Mouse (Mus musculus) hindbrain, postnatal 0 days (tissue): Measurements from ENCODE around the gene Mpp2. TPM values are rescaled to one million over a fixed set of nuclear protein-coding genes. Genes with fewer than 3 reads are reported as not detected.

Experiments
- ATAC-seq: fragments of 200-750 bp; cut with Nextera tagmentation; 2 replicates; pipeline ENCODE4 v1.8.0; 2017; ENCODE audit warnings: mild to moderate bottlenecking, moderate TSS enrichment, moderate library complexity
- DNase-seq: peaks from one replicate; pipeline ENCODE4 v3.0.0-alpha.2; 2015; ENCODE audit warnings: low spot score
- H3K27ac ChIP-seq: fragments of 300-500 bp; sonication (generic); 2 replicates; pipeline ENCODE4 v1.5.1; 2014; ENCODE audit warnings: mild to moderate bottlenecking
- H3K27me3 ChIP-seq: fragments of 300-500 bp; sonication (generic); 2 replicates; pipeline ENCODE4 v1.6.1; 2014; ENCODE audit warnings: low read length, mixed read lengths; ENCODE audit not compliant: insufficient read depth
- H3K36me3 ChIP-seq: fragments of 300-500 bp; sonication (generic); 2 replicates; pipeline ENCODE4 v1.6.1; 2014; ENCODE audit warnings: low read length, mixed read lengths; ENCODE audit not compliant: insufficient read depth
- H3K4me1 ChIP-seq: fragments of 300-500 bp; sonication (generic); 2 replicates; pipeline ENCODE4 v1.6.1; 2014; ENCODE audit warnings: antibody characterized with exemption, low read length, mixed read lengths; ENCODE audit not compliant: insufficient read depth
- H3K4me2 ChIP-seq: fragments of 300-500 bp; sonication (generic); 2 replicates; pipeline ENCODE4 v1.6.1; 2014; ENCODE audit warnings: low read depth, mild to moderate bottlenecking, low read length, moderate library complexity, mixed read lengths
- H3K4me3 ChIP-seq: fragments of 300-500 bp; sonication (generic); 2 replicates; pipeline ENCODE4 v1.5.1; 2014; ENCODE audit warnings: low read length
- H3K9ac ChIP-seq: fragments of 300-500 bp; sonication (generic); replicated peaks from 2 replicates; pipeline ENCODE4 v1.6.1; 2014; ENCODE audit warnings: mild to moderate bottlenecking, low read length, moderate library complexity, mixed read lengths
- H3K9me3 ChIP-seq: fragments of 300-500 bp; sonication (generic); 2 replicates; pipeline ENCODE4 v1.6.1; 2016; ENCODE audit warnings: low read length, mixed read lengths
- CTCF ChIP-seq: IDR thresholded peaks from 2 replicates; pipeline ENCODE4 v1.5.1; 2016; ENCODE audit warnings: antibody characterized with exemption, control low read depth, low read depth
- WGBS: fragments of 180-500 bp; shearing (Covaris S2); extraction: QIAGEN DNeasy Blood & Tissue Kit; methylation state at CpG from one replicate; pipeline ENCODE4 v1.1.7; 2014; 5-methylcytosine and 5-hydroxymethylcytosine counted together
- polyA plus RNA-seq: library from polyadenylated mRNA; unstranded; fragments of >200 nt; fragmentation: Nextera tagmentation; extraction: Ambion mirVana; gene quantifications from 2 replicates; pipeline ENCODE4 v1.2.1, GENCODE M21; 2015
- total RNA-seq: library from RNA; depleted of rRNA; stranded (reverse); fragments of >200 nt; gene quantifications from 2 replicates; pipeline ENCODE4 v1.2.3, GENCODE M21; 2014

The Mpp2 gene
- total and polyA plus RNA-seq, 2 experiments from 2014 or later: 26.0 to 49.9 TPM

- no peaks in the 10 kb centered on the region for H3K9me3 ChIP-seq
- ATAC-seq (peak; percentile 24; the same call in 1 of the 2 replicates), DNase-seq (peak; percentile 54)
- H3K9ac ChIP-seq: peak overlapping the region; percentile 76
- H3K4me3 ChIP-seq: peak overlapping the region; percentile 68
- peak overlapping the region; percentile 79 for H3K4me2 ChIP-seq
- H3K27me3 ChIP-seq: no peaks in the 10 kb centered on the region
- TF ChIP-seq CTCF: no peak
- 3% methylated on average over 22 of the region's 23 CpGs for WGBS
- peaks cover 4% of the 10 kb centered on the region; the same call in 1 of the 2 replicates for H3K4me1 ChIP-seq
- peak overlapping the region; percentile 82 for H3K27ac ChIP-seq
- H3K36me3 ChIP-seq: peaks cover 5% of the 10 kb centered on the region
These were observed 62.2 kb downstream of the Mpp2 start for GRCm38 (mm10) chr11:102025991-102026660.

- no peak for ATAC-seq
- H3K9ac ChIP-seq: peak overlapping the region; percentile 28; the same call in 1 of the 2 replicates
- H3K9me3 ChIP-seq: no peaks in the 10 kb centered on the region
- DNase-seq: no peak
- H3K27ac ChIP-seq: no peak overlapping the region
- 30% methylated on average over 7 of the region's 7 CpGs for WGBS
- no peaks in the 10 kb centered on the region for H3K27me3 ChIP-seq
- peaks cover 5% of the 10 kb centered on the region for H3K36me3 ChIP-seq
- H3K4me2 ChIP-seq: peak overlapping the region; percentile 79
- TF ChIP-seq CTCF: no peak
- peaks cover 4% of the 10 kb centered on the region; the same call in 1 of the 2 replicates for H3K4me1 ChIP-seq
- peak overlapping the region; percentile 68 for H3K4me3 ChIP-seq
These were observed 63.0 kb downstream of the Mpp2 start for GRCm38 (mm10) chr11:102025354-102025753.

DNA sequence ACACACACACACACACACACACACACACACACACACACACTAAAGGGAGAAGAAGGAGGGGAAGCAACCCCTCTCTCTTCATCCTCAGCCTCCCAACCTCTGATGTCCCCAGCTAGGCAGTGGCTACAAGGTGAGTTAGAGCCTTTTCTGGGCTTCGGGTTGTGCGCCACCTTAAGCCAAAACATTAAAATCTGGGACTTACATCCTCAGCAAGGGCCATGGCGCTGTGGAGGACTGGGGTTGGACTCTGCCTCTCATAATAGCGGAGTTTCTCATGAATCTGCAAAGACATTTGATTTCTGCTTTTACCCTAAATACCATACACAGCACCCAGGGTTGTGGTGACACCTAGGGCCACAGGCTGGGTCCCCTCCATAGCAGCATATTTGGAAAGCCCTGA, 63.4 kb downstream of the Mpp2 start:
- DNase-seq: no peak
- Histone ChIP-seq H3K4me2 (peak overlapping the region; percentile 79), H3K9me3 (no peaks in the 10 kb centered on the region), H3K27me3 (no peaks in the 10 kb centered on the region), H3K36me3 (peaks cover 5% of the 10 kb centered on the region), H3K4me3 (peak overlapping the region; percentile 68; the same call in 1 of the 2 replicates), H3K4me1 (peaks cover 4% of the 10 kb centered on the region; the same call in 1 of the 2 replicates), H3K9ac (no peak overlapping the region; the same call in 1 of the 2 replicates), H3K27ac (no peak overlapping the region)
- ATAC-seq: no peak
- WGBS: 83% methylated on average over 4 of the region's 4 CpGs
- no peak for TF ChIP-seq CTCF

DNA sequence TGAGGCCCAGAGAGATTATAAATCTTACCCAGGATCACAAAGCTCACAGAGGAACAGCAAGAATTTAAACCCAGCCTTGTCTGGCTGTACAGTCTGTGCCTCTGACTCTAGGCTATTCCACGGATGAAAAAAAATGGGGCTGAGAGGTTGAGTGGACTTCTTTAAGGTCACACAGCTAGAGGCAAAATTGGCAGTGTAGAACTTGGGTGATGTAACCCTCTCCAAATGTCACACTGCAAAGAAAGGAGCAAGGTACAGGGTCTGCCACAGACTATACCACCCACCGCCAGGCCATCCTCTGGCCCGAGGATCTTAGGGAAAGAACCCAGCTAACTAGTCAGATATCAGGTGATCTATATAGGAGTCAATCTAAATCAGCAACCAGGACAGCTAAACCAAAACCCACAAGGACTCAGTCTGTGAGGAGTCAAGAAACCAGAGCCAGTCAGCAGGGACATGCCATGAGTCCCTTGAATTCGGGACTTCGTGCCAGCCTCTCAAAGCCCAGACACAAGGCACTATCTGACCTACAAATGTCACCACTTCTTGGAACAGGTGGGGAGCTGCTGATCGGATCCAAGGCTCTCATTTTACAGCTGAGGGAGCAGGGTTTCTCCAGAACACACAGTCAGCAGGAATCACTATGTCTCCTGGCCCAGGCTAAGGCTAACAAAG, 64.1 kb downstream of the Mpp2 start:
- H3K4me3 ChIP-seq: no peak overlapping the region
- H3K36me3 ChIP-seq: peaks cover 5% of the 10 kb centered on the region
- 74% methylated on average over 6 of the region's 6 CpGs for WGBS
- H3K4me1 ChIP-seq: peaks cover 4% of the 10 kb centered on the region; the same call in 1 of the 2 replicates
- H3K4me2 ChIP-seq: peak overlapping the region; percentile 79
- TF ChIP-seq CTCF: no peak
- H3K9me3 ChIP-seq: no peaks in the 10 kb centered on the region
- DNase-seq: no peak
- H3K27me3 ChIP-seq: no peaks in the 10 kb centered on the region
- no peak overlapping the region for H3K27ac ChIP-seq
- H3K9ac ChIP-seq: no peak overlapping the region
- ATAC-seq: no peak

GRCm38 (mm10) chr11:102023406-102023805, 64.9 kb downstream of the Mpp2 start:
- DNase-seq (no peak), ATAC-seq (no peak)
- Histone ChIP-seq H3K27ac (no peak overlapping the region), H3K9ac (no peak overlapping the region), H3K4me3 (no peak overlapping the region), H3K36me3 (peaks cover 5% of the 10 kb centered on the region), H3K9me3 (no peaks in the 10 kb centered on the region), H3K4me2 (no peak overlapping the region), H3K27me3 (no peaks in the 10 kb centered on the region), H3K4me1 (peaks cover 4% of the 10 kb centered on the region; the same call in 1 of the 2 replicates)
- WGBS: 64% methylated on average over 13 of the region's 13 CpGs
- TF ChIP-seq CTCF: no peak

- no peak for TF ChIP-seq CTCF
- H3K9me3 ChIP-seq: no peaks in the 10 kb centered on the region
- no peak overlapping the region for H3K4me3 ChIP-seq
- DNase-seq (no peak), ATAC-seq (no peak)
- no peak overlapping the region for H3K4me2 ChIP-seq
- no peak overlapping the region for H3K27ac ChIP-seq
- WGBS: 69% methylated on average over 5 of the region's 5 CpGs
- H3K9ac ChIP-seq: no peak overlapping the region
- no peaks in the 10 kb centered on the region for H3K27me3 ChIP-seq
- peaks cover 5% of the 10 kb centered on the region for H3K36me3 ChIP-seq
- H3K4me1 ChIP-seq: no peaks in the 10 kb centered on the region
These were observed 67.1 kb downstream of the Mpp2 start for GRCm38 (mm10) chr11:102021196-102021595.
